Mouse (Mus musculus): ENCODE data around the gene Lrrtm3.

DNA sequence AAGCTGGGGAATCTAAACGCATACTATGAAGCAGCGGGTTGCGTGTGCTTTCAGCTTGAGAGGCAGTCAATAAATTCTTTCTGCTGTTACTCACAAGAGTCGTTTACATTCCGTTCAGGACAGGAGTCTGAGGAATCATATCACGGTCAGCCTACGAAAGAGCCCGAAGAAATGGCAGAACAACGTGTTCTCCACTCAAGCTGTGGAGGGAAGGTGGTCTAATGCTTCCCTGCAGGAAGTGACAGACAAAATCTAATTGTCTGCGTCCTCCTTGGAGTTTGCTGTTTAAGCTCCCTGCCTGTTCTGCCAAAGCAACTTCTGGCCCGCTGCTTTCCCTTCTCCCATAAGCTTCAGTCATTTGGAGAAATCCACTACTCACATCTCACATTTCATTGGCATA, 112.0 kb downstream of the Lrrtm3 start:
- TF ChIP-seq POLR2A (IDR thresholded peaks at IDR 0.05; ENCODE audit: extremely low read depth, insufficient read depth, low read length): no peak
- no peak for TF ChIP-seq CTCF (IDR thresholded peaks at IDR 0.05; ENCODE audit: extremely low read depth, insufficient read depth, low read length)
